Mouse (Mus musculus): ENCODE results near the gene Tmtc3. TPM values are rescaled to one million over a fixed set of nuclear protein-coding genes. Genes with fewer than 3 reads are reported as not detected.
"Not testable (repeated sequence)": the region's sequence is repeated elsewhere in the genome, so short reads cannot be mapped to it uniquely, and the experiment has no call there.

Gene Tmtc3
- 5.2 and 6.8 TPM in 2 replicates for polyA plus RNA-seq (2015; fragmentation: Nextera tagmentation; extraction: Ambion mirVana)

GRCm38 (mm10) chr10:100487097-100487978 lies at the start of gene Tmtc3, which contains the start of gene Cep290:
Tmtc3 (minus strand) TSS chr10:100487350.
Cep290 (plus strand) TSS chr10:100487558.
- DNase-seq (ENCODE audit: low spot score): peak; percentile 82

- DNase-seq (ENCODE audit: low spot score): no peak
These were observed 37.6 kb upstream of the Tmtc3 start for GRCm38 (mm10) chr10:100524499-100525390.

- DNase-seq (ENCODE audit: low spot score): no peak
These were observed 35.2 kb upstream of the Tmtc3 start for GRCm38 (mm10) chr10:100522330-100522729.

- no peak for DNase-seq (ENCODE audit: low spot score)
These were observed 34.5 kb upstream of the Tmtc3 start for GRCm38 (mm10) chr10:100521617-100522016.

GRCm38 (mm10) chr10:100508170-100508569 lies 21.0 kb upstream of the Tmtc3 start:
- no peak for DNase-seq (ENCODE audit: low spot score)

- DNase-seq (ENCODE audit: low spot score): no peak
These were observed 11.2 kb upstream of the Tmtc3 start for GRCm38 (mm10) chr10:100498309-100498708.

- no peak for DNase-seq (ENCODE audit: low spot score)
These were observed 4.8 kb upstream of the Tmtc3 start for GRCm38 (mm10) chr10:100491916-100492315.

GRCm38 (mm10) chr10:100486701-100487096 lies 451 bp downstream of the Tmtc3 start:
- DNase-seq (ENCODE audit: low spot score): no peak

- DNase-seq (ENCODE audit: low spot score): no peak
These were observed 7.6 kb downstream of the Tmtc3 start for GRCm38 (mm10) chr10:100479538-100479937.

- DNase-seq (ENCODE audit: low spot score): no peak
These were observed 12.1 kb downstream of the Tmtc3 start for GRCm38 (mm10) chr10:100475040-100475439.

GRCm38 (mm10) chr10:100460515-100460914 lies 26.6 kb downstream of the Tmtc3 start:
- no peak for DNase-seq (ENCODE audit: low spot score)

- DNase-seq (ENCODE audit: low spot score): no peak
These were observed 37.8 kb downstream of the Tmtc3 start for GRCm38 (mm10) chr10:100449394-100449793.

- no peak for DNase-seq (ENCODE audit: low spot score)
These were observed 59.6 kb downstream of the Tmtc3 start for GRCm38 (mm10) chr10:100427592-100427991.

GRCm38 (mm10) chr10:100415566-100415965 lies 71.6 kb downstream of the Tmtc3 start:
- no peak for DNase-seq (ENCODE audit: low spot score)

GRCm38 (mm10) chr10:100402301-100402700 lies 84.8 kb downstream of the Tmtc3 start:
- DNase-seq (ENCODE audit: low spot score): not testable (repeated sequence)

Other genes with a start within 250 kb of the Tmtc3 start
- not detected in 2 replicates for gene Gm4301, start 151.7 kb downstream of the Tmtc3 start, polyA plus RNA-seq (2015; fragmentation: Nextera tagmentation; extraction: Ambion mirVana)
- not detected in 2 replicates for gene Gm4302, start 146.5 kb downstream of the Tmtc3 start, polyA plus RNA-seq (2015; fragmentation: Nextera tagmentation; extraction: Ambion mirVana)
- not detected in 2 replicates for gene Gm4303, start 141.4 kb downstream of the Tmtc3 start, polyA plus RNA-seq (2015; fragmentation: Nextera tagmentation; extraction: Ambion mirVana)
- not detected in 2 replicates for gene Gm4305, start 136.3 kb downstream of the Tmtc3 start, polyA plus RNA-seq (2015; fragmentation: Nextera tagmentation; extraction: Ambion mirVana)
- gene Gm4307, start 126.0 kb downstream of the Tmtc3 start, polyA plus RNA-seq (2015; fragmentation: Nextera tagmentation; extraction: Ambion mirVana): not detected in 2 replicates
- gene Gm4312, start 104.8 kb downstream of the Tmtc3 start, polyA plus RNA-seq (2015; fragmentation: Nextera tagmentation; extraction: Ambion mirVana): not detected in 2 replicates
- gene Cep290, start 208 bp upstream of the Tmtc3 start, polyA plus RNA-seq (2015; fragmentation: Nextera tagmentation; extraction: Ambion mirVana): 3.3 and 3.9 TPM in 2 replicates
- 9.0 and 10.0 TPM in 2 replicates for gene 4930430F08Rik, start 103.1 kb upstream of the Tmtc3 start, polyA plus RNA-seq (2015; fragmentation: Nextera tagmentation; extraction: Ambion mirVana)
- not detected in 2 replicates for gene 1700017N19Rik, start 103.1 kb upstream of the Tmtc3 start, polyA plus RNA-seq (2015; fragmentation: Nextera tagmentation; extraction: Ambion mirVana)

Data from thymus, postnatal 0 days (tissue).